In genomic region chr11:61305377-61305776, GRCm38 (mm10) we compare ENCODE assay signal across 8 mouse cellular contexts. TPM values are rescaled to one million over a fixed set of nuclear protein-coding genes. Genes with fewer than 3 reads are reported as not detected.
A peak's percentile ranks its signal among the peaks of the same experiment; 100 is the strongest.
DNase-seq lines count a peak whose midpoint lies in the region; ATAC-seq lines count a peak whose summit lies in the region.

No protein-coding gene starts in this region.

- peak; percentile 56 for DNase-seq in gastrocnemius, adult 18-20 months (ENCODE audit: low spot score)
- no peak for DNase-seq in gastrocnemius, postnatal 4 days (ENCODE audit: low spot score in 2 of 2)
- DNase-seq in 3T3-L1 (ENCODE audit: low read depth, low spot score) = peak; percentile 12
- peak; percentile 57 for DNase-seq in T-cell, adult 2 months (ENCODE audit: low spot score)
- DNase-seq in kidney, adult 9 months = peak; percentile 88
- DNase-seq in retina, postnatal 1 day = peak; percentile 68
- DNase-seq in ovary, adult 18-20 months (ENCODE audit: low spot score) = no peak

- no peak for ATAC-seq in granulocyte monocyte progenitor cell, adult 5-6 weeks (replicated peaks; ENCODE audit: poor library complexity, severe bottlenecking)

RNA-seq across cellular contexts. Expression of gene Slc47a2, which starts 37.3 kb away (rescaled TPM):
- total RNA-seq in gastrocnemius, adult 18-20 months (2021) = not detected
- not detected for total RNA-seq in gastrocnemius, postnatal 4 days (2021)
- not detected in 2 replicates for total RNA-seq in granulocyte monocyte progenitor cell, adult 5-6 weeks (2014; fragmentation: Nextera tagmentation)
- total RNA-seq in granulocyte monocyte progenitor cell, adult 5-6 weeks (2017) = not detected in 2 replicates

RNA-seq across cellular contexts. Expression of gene Aldh3a2, which starts 38.1 kb away (rescaled TPM):
- 10 to 100 TPM in 1 of 2 experiments, 1 to 10 TPM in 1; 9.8 to 15.1 TPM for total RNA-seq in gastrocnemius, adult 18-20 months (2021)
- 10 to 100 TPM; 33.8 to 36.4 TPM for total RNA-seq in gastrocnemius, postnatal 4 days (2021)
- 18.5 and 20.9 TPM in 2 replicates for total RNA-seq in granulocyte monocyte progenitor cell, adult 5-6 weeks (2014; fragmentation: Nextera tagmentation)
- total RNA-seq in granulocyte monocyte progenitor cell, adult 5-6 weeks (2017) = 22.3 and 27.3 TPM in 2 replicates

Comparison
In these comparisons a context has a peak if more than half of its experiments do, and no peak if none do; other contexts are left out.
1. DNase-seq: peak in gastrocnemius, adult 18-20 months (single experiment), 3T3-L1 (single experiment), T-cell, adult 2 months (single experiment), kidney, adult 9 months (single experiment) and retina, postnatal 1 day (single experiment); none in gastrocnemius, postnatal 4 days (0 of 2) and ovary, adult 18-20 months (single experiment).